Mouse (Mus musculus): Measurements from ENCODE around the gene Krt6b. TPM values are rescaled to one million over a fixed set of nuclear protein-coding genes. Genes with fewer than 3 reads are reported as not detected.

Krt6b gene
- polyA plus RNA-seq, 1 experiment from 2014 or later: not detected

DNA sequence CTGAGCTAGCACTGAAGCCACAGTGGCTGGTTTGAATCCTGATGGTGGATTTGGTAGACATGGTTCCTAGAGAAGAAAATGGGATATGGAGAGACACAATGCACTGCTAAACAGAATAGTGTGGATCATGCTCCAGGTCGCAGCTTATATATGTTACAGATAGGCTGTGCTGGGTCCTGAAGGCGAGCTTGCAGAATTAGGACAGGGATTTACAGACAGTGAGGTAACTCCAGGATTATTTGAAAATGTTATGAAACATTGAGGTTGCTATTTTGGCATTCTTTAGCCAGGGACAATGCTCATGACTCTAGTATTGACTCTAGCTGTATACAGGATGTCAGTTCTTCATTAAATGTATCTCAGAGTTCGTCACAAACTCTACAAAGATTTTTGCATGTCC is 32.8 kb downstream of the Krt6b start, which contains the start of gene Gm5478:
Gene Gm5478, minus strand, starts transcription at position 101 of the 400 bp plus-strand sequence.
- DNase-seq (ENCODE audit: low spot score) (no peak), ATAC-seq (ENCODE audit: insufficient read depth, low FRiP score, low TSS enrichment) (no peak)
- no peaks in the 10 kb centered on the region for H3K36me3 ChIP-seq (ENCODE audit: control insufficient read depth, insufficient read depth, low read length)
- H3K4me3 ChIP-seq (ENCODE audit: low read depth, low read length): no peak within 1 kb of the TSS
- H3K9me3 ChIP-seq (ENCODE audit: control insufficient read depth, low read length): no peaks in the 10 kb centered on the region
- no peaks in the 10 kb centered on the region for H3K27me3 ChIP-seq (ENCODE audit: control insufficient read depth, insufficient read depth, low read length)
- no peak within 1 kb of the TSS for H3K4me2 ChIP-seq (ENCODE audit: low read depth)
- WGBS: 87% methylated on average over 3 of the region's 3 CpGs
- no peaks in the 10 kb centered on the region for H3K4me1 ChIP-seq (ENCODE audit: control insufficient read depth, insufficient read depth, low read length)
- H3K27ac ChIP-seq (ENCODE audit: low read depth, low read length): no peak within 1 kb of the TSS
- H3K9ac ChIP-seq (ENCODE audit: low read length): no peak within 1 kb of the TSS

DNA sequence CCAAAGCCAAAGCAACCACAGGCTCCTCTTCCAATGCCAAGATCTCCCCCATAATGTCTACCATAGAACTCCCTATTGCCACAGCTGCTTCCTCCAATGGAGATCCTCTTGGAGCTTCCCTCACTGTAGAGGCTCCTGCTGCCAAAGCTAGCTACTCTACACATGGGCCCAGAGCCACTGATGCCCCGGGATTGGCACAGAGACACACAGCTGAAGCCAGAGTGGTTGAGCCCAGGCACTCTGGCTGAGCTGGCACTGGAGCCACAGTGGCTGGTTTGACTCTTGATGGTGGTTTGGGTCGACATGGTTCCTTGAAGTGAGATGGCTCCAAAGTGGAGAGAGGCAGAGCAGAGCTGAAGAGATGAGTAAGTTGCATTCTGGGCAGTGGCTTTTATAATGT is 52.2 kb downstream of the Krt6b start, which contains the start of gene Gm5414:
Gene Gm5414, minus strand, starts transcription at position 305 of the 400 bp plus-strand sequence.
- ATAC-seq (ENCODE audit: insufficient read depth, low FRiP score, low TSS enrichment): no peak
- no peak within 1 kb of the TSS for H3K4me3 ChIP-seq (ENCODE audit: low read depth, low read length)
- H3K27me3 ChIP-seq (ENCODE audit: control insufficient read depth, insufficient read depth, low read length): no peaks in the 10 kb centered on the region
- no peak for DNase-seq (ENCODE audit: low spot score)
- no peaks in the 10 kb centered on the region for H3K9me3 ChIP-seq (ENCODE audit: control insufficient read depth, low read length)
- no peak within 1 kb of the TSS for H3K27ac ChIP-seq (ENCODE audit: low read depth, low read length)
- no peak within 1 kb of the TSS for H3K9ac ChIP-seq (ENCODE audit: low read length)
- no peak within 1 kb of the TSS for H3K4me2 ChIP-seq (ENCODE audit: low read depth)
- no peaks in the 10 kb centered on the region for H3K36me3 ChIP-seq (ENCODE audit: control insufficient read depth, insufficient read depth, low read length)
- H3K4me1 ChIP-seq (ENCODE audit: control insufficient read depth, insufficient read depth, low read length): no peaks in the 10 kb centered on the region
- WGBS: 74% methylated on average over 2 of the region's 2 CpGs

Small RNA genes within 50 kb of the gene (microRNA-seq; reads per million reads assigned to microRNA genes)
- gene Gm44323 (not detected), gene Gm44342 (not detected), gene Gm44383 (not detected), gene Gm44479 (not detected)

Other genes with a start within 250 kb of the Krt6b start
- gene Krt87, start 241.5 kb downstream of the Krt6b start, polyA plus RNA-seq (2014; fragmentation: Nextera tagmentation; extraction: Ambion mirVana): 0.41 TPM in 1 of 2 replicates, not detected in the other
- gene Krt88, start 232.5 kb downstream of the Krt6b start, polyA plus RNA-seq (2014; fragmentation: Nextera tagmentation; extraction: Ambion mirVana): not detected in 2 replicates
- gene Krt81, start 216.5 kb downstream of the Krt6b start, polyA plus RNA-seq (2014; fragmentation: Nextera tagmentation; extraction: Ambion mirVana): not detected in 2 replicates
- not detected in 2 replicates for gene Krt86, start 206.8 kb downstream of the Krt6b start, polyA plus RNA-seq (2014; fragmentation: Nextera tagmentation; extraction: Ambion mirVana)
- not detected in 2 replicates for gene Krt83, start 188.8 kb downstream of the Krt6b start, polyA plus RNA-seq (2014; fragmentation: Nextera tagmentation; extraction: Ambion mirVana)
- gene Gm49425, start 163.0 kb downstream of the Krt6b start, polyA plus RNA-seq (2014; fragmentation: Nextera tagmentation; extraction: Ambion mirVana): not detected in 2 replicates
- gene Krt84, start 147.5 kb downstream of the Krt6b start, polyA plus RNA-seq (2014; fragmentation: Nextera tagmentation; extraction: Ambion mirVana): not detected in 2 replicates
- not detected in 2 replicates for gene Krt82, start 129.6 kb downstream of the Krt6b start, polyA plus RNA-seq (2014; fragmentation: Nextera tagmentation; extraction: Ambion mirVana)
- gene Krt90, start 117.3 kb downstream of the Krt6b start, polyA plus RNA-seq (2014; fragmentation: Nextera tagmentation; extraction: Ambion mirVana): 0.37 and 0.85 TPM in 2 replicates
- not detected in 2 replicates for gene Krt75, start 106.4 kb downstream of the Krt6b start, polyA plus RNA-seq (2014; fragmentation: Nextera tagmentation; extraction: Ambion mirVana)
- gene Gm5414, start 52.1 kb downstream of the Krt6b start, polyA plus RNA-seq (2014; fragmentation: Nextera tagmentation; extraction: Ambion mirVana): not detected in 2 replicates
- gene Gm5478, start 32.9 kb downstream of the Krt6b start, polyA plus RNA-seq (2014; fragmentation: Nextera tagmentation; extraction: Ambion mirVana): not detected in 2 replicates
- gene Krt6a, start 14.0 kb upstream of the Krt6b start, polyA plus RNA-seq (2014; fragmentation: Nextera tagmentation; extraction: Ambion mirVana): 0.09 TPM in 1 of 2 replicates, not detected in the other
- 5.0 and 6.4 TPM in 2 replicates for gene Krt5, start 32.6 kb upstream of the Krt6b start, polyA plus RNA-seq (2014; fragmentation: Nextera tagmentation; extraction: Ambion mirVana)
- not detected in 2 replicates for gene Krt71, start 62.8 kb upstream of the Krt6b start, polyA plus RNA-seq (2014; fragmentation: Nextera tagmentation; extraction: Ambion mirVana)
- not detected in 2 replicates for gene Krt72, start 106.2 kb upstream of the Krt6b start, polyA plus RNA-seq (2014; fragmentation: Nextera tagmentation; extraction: Ambion mirVana)
- not detected in 2 replicates for gene Krt73, start 122.1 kb upstream of the Krt6b start, polyA plus RNA-seq (2014; fragmentation: Nextera tagmentation; extraction: Ambion mirVana)
- gene Krt2, start 137.9 kb upstream of the Krt6b start, polyA plus RNA-seq (2014; fragmentation: Nextera tagmentation; extraction: Ambion mirVana): not detected in 2 replicates
- gene Krt1, start 170.5 kb upstream of the Krt6b start, polyA plus RNA-seq (2014; fragmentation: Nextera tagmentation; extraction: Ambion mirVana): 0.53 and 0.74 TPM in 2 replicates
- gene Krt77, start 189.4 kb upstream of the Krt6b start, polyA plus RNA-seq (2014; fragmentation: Nextera tagmentation; extraction: Ambion mirVana): not detected in 2 replicates
- gene Krt76, start 212.6 kb upstream of the Krt6b start, polyA plus RNA-seq (2014; fragmentation: Nextera tagmentation; extraction: Ambion mirVana): not detected in 2 replicates
- gene Krt4, start 244.4 kb upstream of the Krt6b start, polyA plus RNA-seq (2014; fragmentation: Nextera tagmentation; extraction: Ambion mirVana): not detected in 2 replicates

Data from neural tube, embryonic 11.5 days (tissue).